Mouse (Mus musculus): ENCODE results near the gene Olfr702.

GRCm38 (mm10) chr7:106862885-106863284 is 29.2 kb upstream of the Olfr702 start, which contains the start of gene Olfr704:
- TF ChIP-seq CTCF (IDR thresholded peaks at IDR 0.05; ENCODE audit: low read depth) = no peak
- TF ChIP-seq EP300 (IDR thresholded peaks at IDR 0.05; ENCODE audit: low read depth) = no peak
